Mouse (Mus musculus): ENCODE data around the gene Ralgapa1. TPM values are rescaled to one million over a fixed set of nuclear protein-coding genes. Genes with fewer than 3 reads are reported as not detected.
A peak's percentile ranks its signal among the peaks of the same experiment; 100 is the strongest.

Gene Ralgapa1
- total RNA-seq (2012; rRNA removed) (14.1 and 17.8 TPM in 2 replicates), polyA plus RNA-seq (2012; ENCODE audit: insufficient read depth in 1 of 2, insufficient read length in 2 of 2, low read depth in 1 of 2, low replicate concordance in 2 of 2, missing spikeins in 1 of 2) (100 to 1,000 TPM in 1 of 2 experiments, 10 to 100 TPM in 1; 29.7 to 111 TPM)

GRCm38 (mm10) chr12:55820661-55821314 lies at the start of gene Ralgapa1:
Gene Ralgapa1 (minus strand): TSS chr12:55821167.
- Histone ChIP-seq H3K36me3 (ENCODE audit: control insufficient read depth in 1 of 2, insufficient read depth in 2 of 2, low read length in 2 of 2) (peaks cover 0 to 18% of the 10 kb centered on the region in 2 experiments; a peak in 2 of 4 replicates), H3K9ac (ENCODE audit: control insufficient read depth, low read depth, low read length, poor library complexity, severe bottlenecking) (peak within 1 kb of the TSS; percentile 92), H3K9me3 (replicated peaks; ENCODE audit: insufficient read depth, low read length) (no peaks in the 10 kb centered on the region), H3K27me3 (ENCODE audit: control insufficient read depth in 1 of 2, insufficient read depth in 2 of 2, low read length in 2 of 2) (no peaks in the 10 kb centered on the region), H3K79me2 (ENCODE audit: control insufficient read depth, insufficient read depth, low read length, poor library complexity) (peaks cover 26% of the 10 kb centered on the region), H3K27ac (ENCODE audit: control insufficient read depth, low read depth, low read length) (peak within 1 kb of the TSS; percentile 65), H3K4me1 (ENCODE audit: control insufficient read depth in 1 of 2, insufficient read depth in 2 of 2, low read length in 2 of 2) (peaks cover 2 to 5% of the 10 kb centered on the region in 2 experiments), H3K4me3 (ENCODE audit: control insufficient read depth in 1 of 2, insufficient read depth in 1 of 2, low read depth in 2 of 2, low read length in 2 of 2) (peak within 1 kb of the TSS; percentile 84 to 87)
- DNase-seq (ENCODE audit: low read depth, low spot score): peak; percentile 94
- TF ChIP-seq RAD21 (IDR thresholded peaks at IDR 0.05; ENCODE audit: low read depth, low read length) (no peak), UBTF (IDR thresholded peaks at IDR 0.05; ENCODE audit: borderline replicate concordance, insufficient read depth, low read depth, low read length) (peak; percentile 92; the same call in 1 of the 2 replicates), ELF1 (IDR thresholded peaks at IDR 0.05; ENCODE audit: low read depth, low read length) (peak; percentile 46; the same call in 1 of the 2 replicates), MXI1 (IDR thresholded peaks at IDR 0.05; ENCODE audit: low read depth, low read length) (peak; percentile 27; the same call in 1 of the 2 replicates), TBP (IDR thresholded peaks at IDR 0.05; ENCODE audit: low read depth, low read length) (peak; percentile 59), HCFC1 (IDR thresholded peaks at IDR 0.05; ENCODE audit: low read depth, low read length) (peak; percentile 75), NELFE (IDR thresholded peaks at IDR 0.05; ENCODE audit: low read depth, low read length) (peak; percentile 65), CTCF (IDR thresholded peaks at IDR 0.05 in 2 of 3, conservative IDR thresholded peaks at IDR 0.05 in 1 of 3; ENCODE audit: control insufficient read depth in 1 of 3, insufficient read depth in 1 of 3, low read depth in 2 of 3, low read length in 3 of 3, poor library complexity in 1 of 3, severe bottlenecking in 1 of 3) (peak in 2 of 3 experiments; percentile 6; a peak in 3 of 6 replicates), ZNF384 (IDR thresholded peaks at IDR 0.05; ENCODE audit: low read depth, low read length) (no peak), GABPA (IDR thresholded peaks at IDR 0.05; ENCODE audit: low read depth, low read length) (peak; percentile 94; the same call in 1 of the 2 replicates), POLR2AphosphoS5 (IDR thresholded peaks at IDR 0.05; ENCODE audit: borderline replicate concordance, low read depth, low read length) (no peak), BHLHE40 (IDR thresholded peaks at IDR 0.05; ENCODE audit: borderline replicate concordance, low read depth, low read length) (no peak), MAX (IDR thresholded peaks at IDR 0.05; ENCODE audit: low read length) (0 out of 2 replicates have a peak, but pooled peaks have one; percentile 3), MYC (IDR thresholded peaks at IDR 0.05; ENCODE audit: low read depth, low read length) (0 out of 2 replicates have a peak, but pooled peaks have one; percentile 9), EP300 (IDR thresholded peaks at IDR 0.05; ENCODE audit: low read depth in 1 of 2, low read length in 2 of 2) (no peak), POLR2A (IDR thresholded peaks at IDR 0.05; ENCODE audit: control insufficient read depth in 1 of 2, insufficient read depth in 1 of 2, low read depth in 1 of 2, low read length in 2 of 2, poor library complexity in 1 of 2) (peak; percentile 61 to 84), ETS1 (IDR thresholded peaks at IDR 0.05; ENCODE audit: low read depth, low read length) (peak; percentile 84)
